Mouse (Mus musculus) retina, embryonic 14.5 days (tissue): ENCODE results near the gene Sema4d.
A peak's percentile ranks its signal among the peaks of the same experiment; 100 is the strongest.
"Not testable (repeated sequence)": the region's sequence is repeated elsewhere in the genome, so short reads cannot be mapped to it uniquely, and the experiment has no call there.

Experiments used
- DNase-seq: peaks from one replicate; pipeline ENCODE4 v3.0.0-alpha.2; 2015; ENCODE audit warnings: low spot score

Sema4d gene

GRCm38 (mm10) chr13:51678687-51679086 is 114.9 kb downstream of the Sema4d start:
- no peak for DNase-seq

- DNase-seq: no peak
Observed at GRCm38 (mm10) chr13:51677630-51678185, 115.8 kb downstream of the Sema4d start.

GRCm38 (mm10) chr13:51677041-51677440 is 116.5 kb downstream of the Sema4d start:
- no peak for DNase-seq

- DNase-seq: no peak
Observed at GRCm38 (mm10) chr13:51676641-51677040, 116.9 kb downstream of the Sema4d start.

- DNase-seq: not testable (repeated sequence)
Observed at GRCm38 (mm10) chr13:51668195-51668594, 125.4 kb downstream of the Sema4d start.

GRCm38 (mm10) chr13:51663561-51663960 is 130.0 kb downstream of the Sema4d start:
- no peak for DNase-seq

- no peak for DNase-seq
Observed at GRCm38 (mm10) chr13:51659573-51659972, 134.0 kb downstream of the Sema4d start.

- DNase-seq: no peak
Observed at GRCm38 (mm10) chr13:51658094-51658493, 135.5 kb downstream of the Sema4d start.

- DNase-seq: no peak
Observed at GRCm38 (mm10) chr13:51656516-51657235, 136.9 kb downstream of the Sema4d start.

- no peak for DNase-seq
Observed at GRCm38 (mm10) chr13:51653961-51654360, 139.6 kb downstream of the Sema4d start.

- DNase-seq: no peak
Observed at GRCm38 (mm10) chr13:51653159-51653558, 140.4 kb downstream of the Sema4d start.

- peak; percentile 93 for DNase-seq
Observed at GRCm38 (mm10) chr13:51651408-51652064, 142.0 kb downstream of the Sema4d start, which contains the start of gene Secisbp2. Gene Secisbp2 (plus strand): TSS chr13:51651697.

GRCm38 (mm10) chr13:51649740-51650139 is 143.8 kb downstream of the Sema4d start:
- DNase-seq: no peak

GRCm38 (mm10) chr13:51648237-51648636 is 145.3 kb downstream of the Sema4d start:
- no peak for DNase-seq

GRCm38 (mm10) chr13:51647770-51648169 is 145.8 kb downstream of the Sema4d start:
- DNase-seq: no peak

- DNase-seq: no peak
Observed at GRCm38 (mm10) chr13:51646362-51647027, 147.1 kb downstream of the Sema4d start.

GRCm38 (mm10) chr13:51645872-51646271 is 147.7 kb downstream of the Sema4d start:
- DNase-seq: peak; percentile 48

GRCm38 (mm10) chr13:51644829-51645789 is 148.4 kb downstream of the Sema4d start, which contains the start of gene Cks2:
Gene Cks2 (plus strand): TSS chr13:51645232.
- DNase-seq: peak; percentile 99

GRCm38 (mm10) chr13:51643924-51644828 is 149.4 kb downstream of the Sema4d start:
- DNase-seq: no peak

- DNase-seq: no peak
Observed at GRCm38 (mm10) chr13:51642171-51642778, 151.3 kb downstream of the Sema4d start.
